Mouse (Mus musculus): Measurements from ENCODE around the gene Ugt1a8. TPM values are rescaled to one million over a fixed set of nuclear protein-coding genes. Genes with fewer than 3 reads are reported as not detected.

Ugt1a8 gene
- polyA plus RNA-seq, 1 experiment = not detected

- no peaks in the 10 kb centered on the region for H3K79me2 ChIP-seq (ENCODE audit: control insufficient read depth, insufficient read depth)
- no peaks in the 10 kb centered on the region for H3K79me3 ChIP-seq (ENCODE audit: low read depth)
- H3K4me3 ChIP-seq (ENCODE audit: insufficient read depth, poor library complexity, severe bottlenecking) = no peak overlapping the region
- peaks cover 21% of the 10 kb centered on the region for H3K27me3 ChIP-seq (ENCODE audit: control insufficient read depth, insufficient read depth, insufficient read length)
- no peak overlapping the region for H3ac ChIP-seq (ENCODE audit: control insufficient read depth, insufficient read length, low read depth)
- no peak for TF ChIP-seq MYOD1 (IDR thresholded peaks at IDR 0.05; ENCODE audit: control insufficient read depth, insufficient read length, low read depth)
- TF ChIP-seq USF1 (IDR thresholded peaks at IDR 0.05; ENCODE audit: low read depth) = no peak
- no peak for TF ChIP-seq MAX (IDR thresholded peaks at IDR 0.05)
- no peak for TF ChIP-seq FOSL1 (IDR thresholded peaks at IDR 0.05; ENCODE audit: insufficient read depth, low read length, poor library complexity, severe bottlenecking)
- no peak for TF ChIP-seq CTCF (IDR thresholded peaks at IDR 0.05; ENCODE audit: control insufficient read depth, insufficient read depth, insufficient read length)
- TF ChIP-seq MYOG (IDR thresholded peaks at IDR 0.05; ENCODE audit: control insufficient read depth, extremely low read depth, insufficient read length) = no peak
- no peak for TF ChIP-seq CEBPB (IDR thresholded peaks at IDR 0.05; ENCODE audit: low read depth)
- no peaks in the 10 kb centered on the region for H3K36me3 ChIP-seq (ENCODE audit: control insufficient read depth, insufficient read depth)
These were observed 161.0 kb downstream of the Ugt1a8 start for GRCm38 (mm10) chr1:88248658-88249057.

GRCm38 (mm10) chr1:88249596-88249995, 162.0 kb downstream of the Ugt1a8 start:
- no peaks in the 10 kb centered on the region for H3K36me3 ChIP-seq (ENCODE audit: control insufficient read depth, insufficient read depth)
- no peak overlapping the region for H3ac ChIP-seq (ENCODE audit: control insufficient read depth, insufficient read length, low read depth)
- no peaks in the 10 kb centered on the region for H3K79me2 ChIP-seq (ENCODE audit: control insufficient read depth, insufficient read depth)
- peaks cover 17% of the 10 kb centered on the region for H3K27me3 ChIP-seq (ENCODE audit: control insufficient read depth, insufficient read depth, insufficient read length)
- no peak overlapping the region for H3K4me3 ChIP-seq (ENCODE audit: insufficient read depth, poor library complexity, severe bottlenecking)
- H3K79me3 ChIP-seq (ENCODE audit: low read depth) = no peaks in the 10 kb centered on the region
- no peak for TF ChIP-seq MAX (IDR thresholded peaks at IDR 0.05)
- no peak for TF ChIP-seq MYOD1 (IDR thresholded peaks at IDR 0.05; ENCODE audit: control insufficient read depth, insufficient read length, low read depth)
- no peak for TF ChIP-seq USF1 (IDR thresholded peaks at IDR 0.05; ENCODE audit: low read depth)
- TF ChIP-seq MYOG (IDR thresholded peaks at IDR 0.05; ENCODE audit: control insufficient read depth, extremely low read depth, insufficient read length) = no peak
- TF ChIP-seq CEBPB (IDR thresholded peaks at IDR 0.05; ENCODE audit: low read depth) = no peak
- no peak for TF ChIP-seq FOSL1 (IDR thresholded peaks at IDR 0.05; ENCODE audit: insufficient read depth, low read length, poor library complexity, severe bottlenecking)
- no peak for TF ChIP-seq CTCF (IDR thresholded peaks at IDR 0.05; ENCODE audit: control insufficient read depth, insufficient read depth, insufficient read length)

GRCm38 (mm10) chr1:88250023-88250422, 162.4 kb downstream of the Ugt1a8 start:
- TF ChIP-seq CTCF (IDR thresholded peaks at IDR 0.05; ENCODE audit: control insufficient read depth, insufficient read depth, insufficient read length) (no peak), MYOD1 (IDR thresholded peaks at IDR 0.05; ENCODE audit: control insufficient read depth, insufficient read length, low read depth) (no peak), MYOG (IDR thresholded peaks at IDR 0.05; ENCODE audit: control insufficient read depth, extremely low read depth, insufficient read length) (no peak), FOSL1 (IDR thresholded peaks at IDR 0.05; ENCODE audit: insufficient read depth, low read length, poor library complexity, severe bottlenecking) (no peak), MAX (IDR thresholded peaks at IDR 0.05) (no peak), CEBPB (IDR thresholded peaks at IDR 0.05; ENCODE audit: low read depth) (no peak), USF1 (IDR thresholded peaks at IDR 0.05; ENCODE audit: low read depth) (no peak)
- H3K4me3 ChIP-seq (ENCODE audit: insufficient read depth, poor library complexity, severe bottlenecking) = no peak overlapping the region
- no peaks in the 10 kb centered on the region for H3K36me3 ChIP-seq (ENCODE audit: control insufficient read depth, insufficient read depth)
- no peaks in the 10 kb centered on the region for H3K79me3 ChIP-seq (ENCODE audit: low read depth)
- peaks cover 17% of the 10 kb centered on the region for H3K27me3 ChIP-seq (ENCODE audit: control insufficient read depth, insufficient read depth, insufficient read length)
- H3K79me2 ChIP-seq (ENCODE audit: control insufficient read depth, insufficient read depth) = no peaks in the 10 kb centered on the region
- no peak overlapping the region for H3ac ChIP-seq (ENCODE audit: control insufficient read depth, insufficient read length, low read depth)

- H3K36me3 ChIP-seq (ENCODE audit: control insufficient read depth, insufficient read depth) = no peaks in the 10 kb centered on the region
- H3K4me3 ChIP-seq (ENCODE audit: insufficient read depth, poor library complexity, severe bottlenecking) = no peak overlapping the region
- no peaks in the 10 kb centered on the region for H3K79me2 ChIP-seq (ENCODE audit: control insufficient read depth, insufficient read depth)
- no peak overlapping the region for H3ac ChIP-seq (ENCODE audit: control insufficient read depth, insufficient read length, low read depth)
- peaks cover 12% of the 10 kb centered on the region for H3K27me3 ChIP-seq (ENCODE audit: control insufficient read depth, insufficient read depth, insufficient read length)
- no peaks in the 10 kb centered on the region for H3K79me3 ChIP-seq (ENCODE audit: low read depth)
- TF ChIP-seq MYOG (IDR thresholded peaks at IDR 0.05; ENCODE audit: control insufficient read depth, extremely low read depth, insufficient read length) (no peak), FOSL1 (IDR thresholded peaks at IDR 0.05; ENCODE audit: insufficient read depth, low read length, poor library complexity, severe bottlenecking) (no peak), CTCF (IDR thresholded peaks at IDR 0.05; ENCODE audit: control insufficient read depth, insufficient read depth, insufficient read length) (no peak), USF1 (IDR thresholded peaks at IDR 0.05; ENCODE audit: low read depth) (no peak), MYOD1 (IDR thresholded peaks at IDR 0.05; ENCODE audit: control insufficient read depth, insufficient read length, low read depth) (no peak), MAX (IDR thresholded peaks at IDR 0.05) (no peak), CEBPB (IDR thresholded peaks at IDR 0.05; ENCODE audit: low read depth) (no peak)
These were observed 165.5 kb downstream of the Ugt1a8 start for GRCm38 (mm10) chr1:88253106-88253505.

- no peaks in the 10 kb centered on the region for H3K79me2 ChIP-seq (ENCODE audit: control insufficient read depth, insufficient read depth)
- no peak for TF ChIP-seq MAX (IDR thresholded peaks at IDR 0.05)
- TF ChIP-seq CEBPB (IDR thresholded peaks at IDR 0.05; ENCODE audit: low read depth) = no peak
- no peak for TF ChIP-seq FOSL1 (IDR thresholded peaks at IDR 0.05; ENCODE audit: insufficient read depth, low read length, poor library complexity, severe bottlenecking)
- TF ChIP-seq MYOG (IDR thresholded peaks at IDR 0.05; ENCODE audit: control insufficient read depth, extremely low read depth, insufficient read length) = no peak
- no peaks in the 10 kb centered on the region for H3K79me3 ChIP-seq (ENCODE audit: low read depth)
- H3K36me3 ChIP-seq (ENCODE audit: control insufficient read depth, insufficient read depth) = no peaks in the 10 kb centered on the region
- H3ac ChIP-seq (ENCODE audit: control insufficient read depth, insufficient read length, low read depth) = no peak overlapping the region
- H3K4me3 ChIP-seq (ENCODE audit: insufficient read depth, poor library complexity, severe bottlenecking) = no peak overlapping the region
- peaks cover 12% of the 10 kb centered on the region for H3K27me3 ChIP-seq (ENCODE audit: control insufficient read depth, insufficient read depth, insufficient read length)
These were observed 165.9 kb downstream of the Ugt1a8 start for GRCm38 (mm10) chr1:88253540-88253939.

Data from C2C12 (cell line).